Mouse (Mus musculus) gastrocnemius, postnatal 25 days (tissue): ENCODE data around the gene Rpap3. TPM values are rescaled to one million over a fixed set of nuclear protein-coding genes. Genes with fewer than 3 reads are reported as not detected.
"Not testable (repeated sequence)": the region's sequence is repeated elsewhere in the genome, so short reads cannot be mapped to it uniquely, and the experiment has no call there.

Experiments
- DNase-seq: peaks from one replicate; pipeline ENCODE4 v3.0.0; 2022
- total RNA-seq, 2 experiments: library from RNA; stranded (reverse); gene quantifications; 1 replicate in 1 of 2; 2 replicates in 1 of 2; pipeline ENCODE4 v1.2.3; 2021

Rpap3 gene
- total RNA-seq, 2 experiments from 2014 or later: 9.6 to 11.4 TPM

GRCm38 (mm10) chr15:97684118-97684517 is 21.5 kb downstream of the Rpap3 start:
- no peak for DNase-seq

- DNase-seq: no peak
Observed at GRCm38 (mm10) chr15:97682053-97682452, 23.6 kb downstream of the Rpap3 start.

GRCm38 (mm10) chr15:97679991-97680681 is 25.5 kb downstream of the Rpap3 start:
- DNase-seq: peak; percentile 64

- no peak for DNase-seq
Observed at GRCm38 (mm10) chr15:97677341-97677740, 28.3 kb downstream of the Rpap3 start.

GRCm38 (mm10) chr15:97675927-97676326 is 29.7 kb downstream of the Rpap3 start:
- no peak for DNase-seq

- DNase-seq: no peak
Observed at GRCm38 (mm10) chr15:97674423-97674822, 31.2 kb downstream of the Rpap3 start.

GRCm38 (mm10) chr15:97673256-97674000 is 32.2 kb downstream of the Rpap3 start:
- DNase-seq: no peak

GRCm38 (mm10) chr15:97672211-97672765 is 33.3 kb downstream of the Rpap3 start:
- DNase-seq: no peak

GRCm38 (mm10) chr15:97670554-97670953 is 35.1 kb downstream of the Rpap3 start:
- no peak for DNase-seq

- not testable (repeated sequence) for DNase-seq
Observed at GRCm38 (mm10) chr15:97668158-97668877, 37.3 kb downstream of the Rpap3 start.

- DNase-seq: no peak
Observed at GRCm38 (mm10) chr15:97667437-97667836, 38.2 kb downstream of the Rpap3 start.

- no peak for DNase-seq
Observed at GRCm38 (mm10) chr15:97666457-97666770, 39.2 kb downstream of the Rpap3 start.

GRCm38 (mm10) chr15:97665770-97666456 is 39.7 kb downstream of the Rpap3 start:
- no peak for DNase-seq

- DNase-seq: no peak
Observed at GRCm38 (mm10) chr15:97664981-97665668, 40.5 kb downstream of the Rpap3 start.

GRCm38 (mm10) chr15:97663750-97664406 is 41.7 kb downstream of the Rpap3 start:
- DNase-seq: peak; percentile 28

- DNase-seq: no peak
Observed at GRCm38 (mm10) chr15:97658755-97659116, 46.9 kb downstream of the Rpap3 start.

- DNase-seq: no peak
Observed at GRCm38 (mm10) chr15:97657856-97658754, 47.5 kb downstream of the Rpap3 start.

- DNase-seq: no peak
Observed at GRCm38 (mm10) chr15:97657420-97657819, 48.2 kb downstream of the Rpap3 start.

- DNase-seq: peak; percentile 64
Observed at GRCm38 (mm10) chr15:97649726-97650125, 55.9 kb downstream of the Rpap3 start.

- DNase-seq: no peak
Observed at GRCm38 (mm10) chr15:97648176-97648575, 57.4 kb downstream of the Rpap3 start.
